Mouse (Mus musculus) gastrocnemius, adult 2 months (tissue): ENCODE data around the gene Ankrd36. TPM values are rescaled to one million over a fixed set of nuclear protein-coding genes. Genes with fewer than 3 reads are reported as not detected.

ENCODE experiments used
- DNase-seq: peaks from one replicate; pipeline ENCODE4 v3.0.0; 2022
- H3K27ac ChIP-seq: fragments of 200-600 bp; 2 replicates; pipeline ENCODE4 v1.8.1; 2022; ENCODE audit warnings: mild to moderate bottlenecking
- H3K4me3 ChIP-seq: fragments of 200-600 bp; 2 replicates; pipeline ENCODE4 v1.8.1; 2022; ENCODE audit warnings: mild to moderate bottlenecking, moderate library complexity
- CTCF ChIP-seq: fragments of 200-600 bp; IDR thresholded peaks from 2 replicates; pipeline ENCODE4 v1.8.1; 2022; ENCODE audit warnings: antibody characterized with exemption, mild to moderate bottlenecking, moderate library complexity
- intact Hi-C: fragments of 180-260 bp; cut with DNase I; formaldehyde crosslinking; loops from one replicate; pipeline ENCODE4 v1.15.1; 2025
- total RNA-seq, 2 experiments: library from RNA; stranded (reverse); gene quantifications; 2 replicates each; pipeline ENCODE4 v1.2.3; 2021

The Ankrd36 gene
- total RNA-seq, 2 experiments from 2014 or later, result not detected

GRCm38 (mm10) chr11:5706874-5707529 lies 137.5 kb downstream of the Ankrd36 start:
- H3K4me3 ChIP-seq, result peak overlapping the region; percentile 99
- H3K27ac ChIP-seq, result peak overlapping the region; percentile 88
- no peak for DNase-seq
- intact Hi-C loops, result loop anchor here (5.0 to 10.0 kb wide), 3 partner anchors 35 to 422 kb away; partner anchors contain the start of gene Dbnl
- no peak for TF ChIP-seq CTCF

DNA sequence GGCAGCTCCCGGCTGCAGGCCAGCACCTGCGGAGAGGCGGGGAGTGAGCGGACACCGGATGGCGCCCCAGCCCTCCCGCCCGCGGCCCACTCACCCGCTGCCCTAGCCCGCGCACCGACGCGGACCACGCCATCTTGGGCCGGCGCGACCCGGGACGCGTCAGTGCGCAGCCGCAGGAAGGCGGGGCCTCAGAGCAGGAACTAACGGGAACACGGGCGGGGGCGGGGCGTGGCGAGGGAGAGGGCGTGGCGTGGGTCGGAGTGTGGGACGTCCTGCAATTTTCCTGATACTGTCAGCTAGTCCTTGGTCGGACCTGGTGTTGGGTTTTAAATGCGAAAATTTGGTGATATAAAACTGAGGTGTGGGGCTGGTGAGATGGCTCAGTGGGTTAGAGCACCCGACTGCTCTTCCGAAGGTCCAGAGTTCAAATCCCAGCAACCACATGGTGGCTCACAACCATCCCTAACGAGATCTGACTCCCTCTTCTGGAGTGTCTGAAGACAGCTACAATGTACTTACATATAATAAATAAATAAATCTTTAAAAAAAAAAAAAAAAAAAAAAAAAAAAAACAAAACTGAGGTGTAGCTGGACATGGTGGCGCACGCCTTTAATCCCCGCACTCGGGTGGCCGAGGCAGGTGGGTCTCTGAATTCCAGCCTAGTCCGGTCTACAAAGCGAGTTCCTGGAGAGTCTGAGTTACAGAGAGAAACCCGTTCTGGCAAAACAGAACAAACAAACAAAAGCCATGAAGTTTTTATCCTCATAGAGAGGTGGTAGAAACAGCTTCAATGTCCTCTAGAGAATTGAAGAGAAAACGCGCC lies 138.3 kb downstream of the Ankrd36 start:
- peak; percentile 97 for DNase-seq
- Histone ChIP-seq H3K4me3 (peak overlapping the region; percentile 99), H3K27ac (peak overlapping the region; percentile 88)
- no peak for TF ChIP-seq CTCF
- intact Hi-C loops, result loop anchor here (5.0 to 10.0 kb wide), 3 partner anchors 35 to 423 kb away; partner anchors contain the start of gene Dbnl

DNA sequence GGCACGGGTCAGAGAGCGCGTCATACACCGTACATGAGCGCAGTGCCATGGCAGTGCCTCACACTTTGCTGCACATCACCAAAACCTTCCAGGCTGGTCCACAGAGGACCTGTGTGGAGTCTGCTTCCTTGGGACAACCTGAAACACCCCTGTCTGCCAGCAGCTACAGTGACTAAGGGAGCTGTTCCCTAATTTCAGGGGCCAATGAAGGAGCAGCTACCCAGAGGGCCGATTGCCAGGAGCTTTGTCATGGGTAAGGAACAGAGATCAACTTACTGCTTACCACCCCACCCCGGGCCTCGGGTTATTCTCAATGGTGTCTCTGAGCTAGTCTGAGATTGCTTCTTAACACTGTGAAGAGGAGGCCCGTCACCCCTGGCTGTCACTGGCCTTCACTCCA lies 145.7 kb downstream of the Ankrd36 start:
- intact Hi-C loops, result no loop called here
- DNase-seq, result peak; percentile 41
- TF ChIP-seq CTCF, result no peak
- no peak overlapping the region for H3K27ac ChIP-seq
- no peak overlapping the region for H3K4me3 ChIP-seq

GRCm38 (mm10) chr11:5715630-5716105 lies 146.2 kb downstream of the Ankrd36 start, which contains the start of gene Mrps24:
TSS of gene Mrps24 (minus strand) at chr11:5715680.
- intact Hi-C loops, result no loop called here

GRCm38 (mm10) chr11:5716246-5716645 lies 146.8 kb downstream of the Ankrd36 start:
- intact Hi-C loops, result no loop called here
- TF ChIP-seq CTCF, result no peak
- Histone ChIP-seq H3K4me3 (no peak overlapping the region), H3K27ac (peak overlapping the region; percentile 46; the same call in 1 of the 2 replicates)
- peak; percentile 26 for DNase-seq

More at GRCm38 (mm10) chr11:5715630-5716105, 146.2 kb downstream of the Ankrd36 start, which contains the start of gene Mrps24:
- DNase-seq, result peak; percentile 43
- Histone ChIP-seq H3K4me3 (no peak within 1 kb of the TSS), H3K27ac (peak within 1 kb of the TSS; percentile 46; the same call in 1 of the 2 replicates)
- no peak for TF ChIP-seq CTCF

DNA sequence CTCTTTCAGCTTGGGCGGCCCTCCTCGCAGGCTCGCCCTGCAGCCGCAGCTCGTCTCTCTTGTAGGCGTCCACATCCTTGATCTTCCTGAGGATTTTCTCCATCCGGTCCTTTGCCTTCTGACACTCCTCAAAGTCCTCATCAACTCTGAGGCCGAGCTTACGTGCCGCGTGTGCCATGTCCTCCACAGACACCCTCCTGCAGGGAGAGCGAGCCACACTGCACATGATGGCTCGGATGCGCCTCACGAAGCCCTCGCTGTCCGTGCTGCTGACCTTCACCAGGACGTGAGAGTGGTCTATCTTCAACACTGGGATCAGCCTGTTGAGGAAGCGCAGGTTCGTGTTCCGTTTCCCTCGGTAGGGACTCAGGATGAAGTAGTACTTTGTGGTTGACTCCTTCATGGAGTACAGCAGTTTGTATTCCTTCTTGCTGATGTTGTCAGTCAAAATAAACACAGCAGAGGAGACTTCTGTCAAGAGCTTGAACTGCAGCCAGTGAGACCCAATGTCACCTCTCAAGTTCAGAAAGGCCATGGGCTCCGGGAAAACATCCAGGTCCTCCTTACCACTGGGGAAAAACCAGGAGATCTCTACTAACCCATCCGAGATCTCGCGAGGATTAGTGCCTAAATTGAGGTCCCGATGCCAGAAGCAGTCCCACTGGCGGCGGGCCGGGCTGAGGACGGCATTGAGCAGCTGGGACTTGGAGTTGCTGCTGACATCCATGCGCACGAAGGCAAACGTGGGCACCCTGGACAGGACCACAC lies 147.6 kb downstream of the Ankrd36 start:
- no peak overlapping the region for H3K4me3 ChIP-seq
- peak; percentile 36 for DNase-seq
- H3K27ac ChIP-seq, result peak overlapping the region; percentile 46; the same call in 1 of the 2 replicates
- intact Hi-C loops, result no loop called here
- TF ChIP-seq CTCF, result no peak

GRCm38 (mm10) chr11:5718611-5719354 lies 149.3 kb downstream of the Ankrd36 start:
- DNase-seq, result no peak
- intact Hi-C loops, result no loop called here
- no peak overlapping the region for H3K27ac ChIP-seq
- no peak for TF ChIP-seq CTCF
- H3K4me3 ChIP-seq, result no peak overlapping the region

DNA sequence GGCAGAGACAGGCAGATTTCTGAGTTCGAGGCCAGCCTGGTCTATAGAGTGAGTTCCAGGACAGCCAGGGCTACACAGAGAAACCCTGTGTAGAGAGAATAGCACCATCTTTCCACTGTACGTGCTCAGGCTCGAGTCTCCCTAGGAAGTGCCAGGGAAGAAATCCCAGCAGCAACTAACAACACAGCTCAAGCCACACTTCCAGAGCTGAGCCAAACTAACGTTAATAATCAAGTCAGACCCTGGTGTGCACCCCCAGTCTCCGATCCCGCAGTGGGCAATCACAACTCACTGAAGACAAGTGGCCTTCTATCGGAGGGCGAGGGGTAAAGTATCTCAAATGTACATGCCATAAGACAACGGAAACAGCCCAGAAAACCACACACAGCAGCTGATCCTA lies 160.1 kb downstream of the Ankrd36 start:
- no peak overlapping the region for H3K4me3 ChIP-seq
- no peak for TF ChIP-seq CTCF
- no peak for DNase-seq
- intact Hi-C loops, result loop anchor here (10.0 kb wide), 1 partner anchor 155 kb away; no protein-coding TSS in a partner anchor
- H3K27ac ChIP-seq, result peak overlapping the region; percentile 28; the same call in 1 of the 2 replicates

DNA sequence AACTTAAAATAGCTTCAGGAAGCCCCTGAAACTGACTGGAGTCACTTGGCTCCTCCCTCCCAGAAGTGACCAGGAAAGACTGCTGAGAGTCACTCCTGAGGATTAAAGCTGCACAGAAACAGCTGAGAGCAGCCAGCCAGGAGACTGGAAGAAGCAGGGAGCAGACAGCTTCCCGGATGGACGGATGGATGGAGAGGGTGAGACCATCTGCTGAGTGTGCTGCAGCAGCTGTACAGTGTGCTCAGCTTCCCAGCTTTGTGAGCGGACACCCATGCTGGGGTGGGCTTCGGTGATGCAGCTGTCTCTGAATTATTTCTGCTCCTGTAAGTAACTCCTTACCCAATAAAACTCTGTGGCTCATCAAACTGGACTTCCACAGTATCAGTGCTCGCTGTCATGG lies 162.9 kb downstream of the Ankrd36 start:
- intact Hi-C loops, result no loop called here
- no peak for TF ChIP-seq CTCF
- H3K27ac ChIP-seq, result peak overlapping the region; percentile 72
- no peak overlapping the region for H3K4me3 ChIP-seq
- DNase-seq, result no peak

GRCm38 (mm10) chr11:5734323-5734722 lies 164.8 kb downstream of the Ankrd36 start:
- intact Hi-C loops, result no loop called here
- DNase-seq, result peak; percentile 52
- peak overlapping the region; percentile 72 for H3K27ac ChIP-seq
- peak overlapping the region; percentile 9; the same call in 1 of the 2 replicates for H3K4me3 ChIP-seq
- no peak for TF ChIP-seq CTCF

DNA sequence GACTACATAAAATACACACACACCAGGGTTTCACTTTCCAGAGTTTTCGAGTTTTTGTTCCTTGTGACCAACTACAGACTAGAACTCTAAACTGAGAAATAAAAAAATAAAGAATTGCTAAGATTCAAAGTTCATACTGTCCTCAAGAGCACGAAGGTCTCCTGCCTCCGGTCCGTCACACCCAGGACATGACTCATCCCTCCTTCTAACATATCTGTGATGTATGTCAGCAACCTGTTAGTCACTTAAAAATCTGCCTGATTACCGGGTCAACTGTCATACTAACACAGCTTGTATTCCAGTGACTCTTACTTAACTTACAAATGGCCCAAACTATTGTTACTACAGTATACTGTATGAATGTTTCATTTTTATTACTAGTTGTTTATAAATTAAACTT lies 167.7 kb downstream of the Ankrd36 start:
- no peak for DNase-seq
- no peak for TF ChIP-seq CTCF
- H3K27ac ChIP-seq, result 0 out of 2 replicates have a peak overlapping the region, but pooled peaks have one; percentile 13
- intact Hi-C loops, result no loop called here
- H3K4me3 ChIP-seq, result no peak overlapping the region

Other genes starting within 250 kb of the Ankrd36 start
- gene Znrf3, start 124.8 kb upstream of the Ankrd36 start, total RNA-seq, result 1 to 10 TPM; 5.7 to 6.9 TPM
- gene Xbp1, start 49.0 kb upstream of the Ankrd36 start, total RNA-seq, result 10 to 100 TPM; 64.5 to 70.5 TPM
- gene Ccdc117, start 27.5 kb upstream of the Ankrd36 start, total RNA-seq, result 10 to 100 TPM; 16.3 to 30.0 TPM
- gene Mrps24, start 146.0 kb downstream of the Ankrd36 start, total RNA-seq, result 100 to 1,000 TPM in 1 of 2 experiments, 10 to 100 TPM in 1; 92.2 to 109 TPM
- 10 to 100 TPM; 42.2 to 48.9 TPM for gene Urgcp, start 192.7 kb downstream of the Ankrd36 start, total RNA-seq
- gene Dbnl, start 218.8 kb downstream of the Ankrd36 start, total RNA-seq, result 10 to 100 TPM; 10.7 to 14.0 TPM
- gene Pgam2, start 234.0 kb downstream of the Ankrd36 start, total RNA-seq, result 1,000 to 10,000 TPM; 2,835 to 2,943 TPM